Mouse (Mus musculus) lung, postnatal 4 days (tissue): Measurements from ENCODE around the gene Krt81.
A peak's percentile ranks its signal among the peaks of the same experiment; 100 is the strongest.

Experiments
- DNase-seq, 2 experiments: peaks; one replicate each; pipeline ENCODE4 v3.0.0; 2021

Krt81 gene

GRCm38 (mm10) chr15:101453093-101453736, 10.3 kb downstream of the Krt81 start:
- DNase-seq = peak; percentile 82 to 87

GRCm38 (mm10) chr15:101447444-101447843, 16.1 kb downstream of the Krt81 start, which contains the start of gene Krt88:
Gene Krt88, plus strand, starts transcription at chr15:101447744.
- no peak for DNase-seq

DNA sequence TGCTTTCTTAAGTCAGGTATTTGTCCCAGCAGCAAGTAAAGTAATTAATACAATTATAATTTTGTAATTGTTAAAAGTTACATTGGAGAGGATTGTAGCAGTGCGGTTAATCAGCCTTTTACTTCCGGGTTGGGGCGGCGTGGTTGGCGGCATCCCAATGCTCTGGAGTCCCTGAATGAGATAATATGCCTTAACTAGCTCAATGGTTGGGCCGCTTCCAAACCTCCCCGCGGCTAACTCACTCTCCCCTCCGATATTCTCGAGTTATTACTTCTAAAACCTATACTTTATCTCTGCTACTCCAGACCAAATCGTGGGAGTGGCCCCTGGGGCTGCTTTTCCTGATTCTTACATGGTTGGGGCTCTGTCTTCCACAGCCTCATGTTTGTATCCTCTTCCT, 17.0 kb downstream of the Krt81 start:
- DNase-seq = no peak

DNA sequence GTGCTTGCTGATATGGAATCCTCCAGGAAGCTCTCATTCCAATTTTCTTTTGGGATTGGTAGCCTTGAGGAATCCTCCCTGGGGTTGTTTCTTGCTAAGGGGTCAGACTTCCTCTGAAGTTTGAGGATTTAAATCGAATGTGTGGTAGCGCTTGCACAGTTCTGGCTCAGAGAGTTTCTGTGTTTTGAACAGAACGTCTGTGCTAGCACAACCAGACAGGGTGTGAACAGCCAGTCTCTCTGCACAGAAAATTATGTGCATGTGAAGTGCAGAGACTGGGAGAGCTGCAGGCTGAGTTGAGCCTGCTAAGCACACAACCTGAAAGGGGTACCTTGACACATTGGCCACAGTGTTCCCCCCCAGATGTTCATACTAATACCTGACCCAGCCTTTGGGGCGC, 22.7 kb downstream of the Krt81 start:
- no peak for DNase-seq

GRCm38 (mm10) chr15:101438555-101438954, 25.0 kb downstream of the Krt81 start, which contains the start of gene Krt87:
Gene Krt87, minus strand, starts transcription at chr15:101438804.
- no peak for DNase-seq

DNA sequence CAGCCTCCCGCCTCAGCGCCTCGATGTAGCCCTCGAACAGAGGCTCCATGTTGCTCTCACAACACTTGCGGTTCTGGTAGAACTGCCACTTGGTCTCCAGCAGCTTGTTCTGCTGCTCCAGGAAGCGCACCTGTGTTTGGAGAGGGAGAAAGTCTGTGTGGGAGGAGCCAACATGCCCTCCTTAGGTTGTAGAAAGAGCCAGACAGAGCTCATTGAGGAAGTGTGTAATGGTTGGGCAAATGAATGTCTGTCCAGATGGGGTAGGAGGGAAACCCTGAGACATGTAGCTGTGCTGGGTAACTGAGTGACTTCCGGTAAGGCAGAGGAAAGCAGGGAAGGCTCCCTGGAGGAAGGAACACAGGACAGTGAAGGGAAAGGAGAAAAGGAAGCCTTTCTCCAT, 26.9 kb downstream of the Krt81 start:
- no peak for DNase-seq

- DNase-seq = peak; percentile 41 to 67
Observed at GRCm38 (mm10) chr15:101424914-101425313, 38.6 kb downstream of the Krt81 start.

GRCm38 (mm10) chr15:101420903-101421302, 42.6 kb downstream of the Krt81 start:
- peak in 1 of 2 experiments; percentile 40 for DNase-seq

DNA sequence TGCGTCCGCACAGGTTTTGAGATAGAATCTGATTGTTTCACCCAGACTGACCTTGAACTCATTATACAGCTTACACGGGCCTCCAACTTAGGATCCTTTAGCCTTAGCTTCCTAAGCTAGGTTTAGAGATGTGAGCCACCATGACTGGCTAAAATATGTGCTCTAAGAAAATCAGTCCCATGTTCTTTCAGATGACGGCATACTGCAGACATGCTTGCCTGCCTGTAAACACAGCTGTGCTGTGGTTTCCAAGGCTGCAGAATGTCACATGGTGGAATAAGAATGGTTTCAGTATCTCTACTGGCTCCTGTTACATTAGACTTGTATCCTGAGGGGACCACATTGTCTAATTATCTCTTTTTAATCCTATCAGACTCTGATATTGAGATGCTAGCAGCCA, 44.6 kb downstream of the Krt81 start:
- DNase-seq = no peak

DNA sequence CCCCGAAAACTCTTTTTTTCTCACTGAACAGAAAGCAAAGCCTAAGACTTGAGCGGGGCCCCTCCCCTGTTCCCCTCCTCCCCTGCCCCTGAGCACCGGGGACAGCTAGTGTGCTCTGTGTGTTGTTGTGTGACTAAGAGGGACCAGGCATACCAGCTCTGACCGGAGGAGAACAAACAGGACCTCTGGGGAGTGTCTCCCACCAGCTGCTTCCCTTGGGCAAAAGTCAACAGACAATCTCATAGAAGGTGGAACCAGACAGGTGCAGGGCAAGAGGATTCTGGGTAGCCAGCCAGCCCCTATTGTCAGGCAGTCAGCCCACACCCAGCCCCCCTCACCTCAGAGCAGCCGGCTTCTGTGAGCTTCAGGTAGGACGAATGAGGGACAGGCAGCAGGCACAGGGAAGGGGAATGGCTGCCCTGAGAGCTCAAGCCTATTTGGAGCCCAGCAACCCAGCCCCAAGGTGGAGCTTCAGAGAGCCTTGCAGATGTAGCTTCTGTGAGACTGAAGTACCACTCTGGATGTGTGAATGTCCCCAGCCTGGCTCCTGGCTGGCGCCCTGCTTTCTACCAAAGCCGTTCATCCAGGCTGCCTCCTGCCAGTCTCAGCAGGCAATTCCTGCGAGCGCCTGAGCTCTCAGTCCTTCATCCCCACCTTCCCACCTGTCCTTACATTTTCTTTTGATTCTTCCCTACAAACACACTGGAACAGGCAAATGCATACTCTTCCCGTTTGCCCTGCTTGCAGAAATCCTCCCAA, 48.6 kb downstream of the Krt81 start:
- no peak for DNase-seq

DNA sequence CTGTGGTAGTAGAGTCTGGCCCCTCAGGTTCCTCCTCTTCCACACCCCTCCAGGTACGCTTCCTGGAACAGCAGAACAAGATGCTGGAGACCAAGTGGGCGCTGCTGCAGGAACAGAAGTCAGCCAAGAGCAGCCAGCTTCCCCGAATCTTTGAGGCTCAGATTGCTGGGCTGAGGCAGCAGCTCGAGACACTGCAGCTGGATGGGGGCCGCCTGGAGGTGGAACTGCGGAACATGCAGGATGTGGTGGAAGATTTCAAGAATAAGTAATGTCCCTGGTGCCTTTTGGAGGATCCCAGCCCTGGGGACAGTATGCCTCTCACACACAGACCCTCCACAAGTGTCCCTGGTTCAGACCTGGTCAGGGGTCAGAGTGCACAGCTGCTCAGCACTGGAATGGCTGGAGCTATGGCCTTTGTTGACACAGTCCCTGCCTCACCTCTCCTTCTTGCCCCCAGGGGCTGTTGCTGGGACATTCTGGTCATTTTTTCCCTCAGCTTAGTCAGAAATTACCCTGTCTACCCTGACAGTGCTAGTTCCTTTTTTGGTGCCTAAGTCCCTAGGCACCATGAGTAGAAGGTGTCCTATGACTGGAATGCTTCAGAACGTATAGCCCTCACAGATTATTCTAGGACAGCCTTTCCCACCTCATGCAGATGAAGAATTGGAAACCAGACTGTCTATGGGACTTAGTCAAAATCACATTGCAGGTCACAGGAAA, 49.5 kb downstream of the Krt81 start:
- peak in 1 of 2 experiments; percentile 29 for DNase-seq

DNA sequence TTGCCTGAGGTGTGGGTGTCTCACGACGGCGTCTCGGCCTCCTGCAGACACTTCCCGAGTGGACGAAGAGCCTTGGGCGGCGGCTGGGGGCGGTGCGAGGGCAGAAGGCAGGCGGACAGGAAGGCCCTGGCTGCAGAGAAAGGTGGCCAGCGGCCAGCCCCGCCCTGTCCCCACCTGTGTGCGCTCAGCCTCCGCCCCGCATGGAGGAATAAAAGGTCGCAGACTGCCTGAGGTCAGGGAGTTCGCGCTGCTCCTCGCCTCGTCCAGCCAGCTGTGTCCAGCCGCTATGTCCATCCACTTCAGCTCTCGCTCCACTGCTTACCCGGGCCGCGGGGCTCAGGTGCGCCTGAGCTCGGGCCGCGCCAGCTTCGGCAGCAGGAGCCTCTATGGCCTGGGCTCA, 51.4 kb downstream of the Krt81 start:
- DNase-seq = peak; percentile 77 to 91

DNA sequence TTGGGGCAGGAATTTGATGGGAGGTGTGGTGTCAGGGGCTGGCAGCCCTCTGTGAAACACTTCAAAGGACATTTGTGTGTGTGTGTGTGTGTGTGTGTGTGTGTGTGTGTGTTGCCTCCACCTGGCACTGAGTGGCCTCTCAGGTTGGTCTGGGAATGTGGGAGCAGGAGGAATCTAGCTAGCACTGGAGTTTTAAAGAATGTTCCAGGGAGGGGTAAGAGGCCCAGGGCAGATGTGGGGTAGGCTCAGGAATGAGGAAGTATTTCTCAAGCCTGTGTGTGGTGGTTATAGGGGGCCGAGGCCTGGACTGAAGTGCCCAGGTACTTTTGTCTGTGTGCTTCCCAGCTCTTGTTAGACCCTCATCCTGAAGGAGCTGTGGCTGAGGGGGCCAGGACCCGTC, 52.8 kb downstream of the Krt81 start, which contains the start of gene Krt7:
Gene Krt7, plus strand, starts transcription at position 269 of the 400 bp plus-strand sequence.
- DNase-seq = peak; percentile 73 to 85
